Mouse (Mus musculus): ENCODE results near the gene Syncrip. TPM values are rescaled to one million over a fixed set of nuclear protein-coding genes. Genes with fewer than 3 reads are reported as not detected.

Gene Syncrip
- total and polyA plus RNA-seq, 3 experiments, result 125 to 162 (median 153) TPM

- DNase-seq (ENCODE audit: low read depth, low spot score), result no peak
- Histone ChIP-seq H3K4me1 (ENCODE audit: control insufficient read depth in 1 of 2, insufficient read depth in 2 of 2, low read length in 2 of 2) (0 out of 4 replicates have a peak, but pooled peaks cover 0 to 2% of the 10 kb centered on the region in 2 experiments), H3K9me3 (replicated peaks; ENCODE audit: insufficient read depth, low read length) (no peaks in the 10 kb centered on the region), H3K4me3 (ENCODE audit: control insufficient read depth in 1 of 2, insufficient read depth in 1 of 2, low read depth in 2 of 2, low read length in 2 of 2) (no peak overlapping the region), H3K27ac (ENCODE audit: control insufficient read depth, low read depth, low read length) (no peak overlapping the region), H3K9ac (ENCODE audit: control insufficient read depth, low read depth, low read length, poor library complexity, severe bottlenecking) (no peak overlapping the region), H3K27me3 (ENCODE audit: control insufficient read depth in 1 of 2, insufficient read depth in 2 of 2, low read length in 2 of 2) (peaks cover 7 to 14% of the 10 kb centered on the region in 2 experiments), H3K36me3 (ENCODE audit: control insufficient read depth in 1 of 2, insufficient read depth in 2 of 2, low read length in 2 of 2) (no peaks in the 10 kb centered on the region), H3K79me2 (ENCODE audit: control insufficient read depth, insufficient read depth, low read length, poor library complexity) (no peaks in the 10 kb centered on the region)
- no peak for TF ChIP-seq KAT2A (conservative IDR thresholded peaks at IDR 0.05; ENCODE audit: low read depth, low read length)
- TF ChIP-seq CTCF (IDR thresholded peaks at IDR 0.05 in 2 of 3, conservative IDR thresholded peaks at IDR 0.05 in 1 of 3; ENCODE audit: control insufficient read depth in 1 of 3, insufficient read depth in 1 of 3, low read depth in 2 of 3, low read length in 3 of 3, poor library complexity in 1 of 3, severe bottlenecking in 1 of 3), result no peak
- no peak for TF ChIP-seq ZKSCAN1 (IDR thresholded peaks at IDR 0.05; ENCODE audit: low read depth, low read length)
- TF ChIP-seq MAZ (IDR thresholded peaks at IDR 0.05; ENCODE audit: low read depth, low read length), result no peak
- no peak for TF ChIP-seq ZC3H11A (IDR thresholded peaks at IDR 0.05; ENCODE audit: low read depth, low read length)
- no peak for TF ChIP-seq RCOR1 (IDR thresholded peaks at IDR 0.05; ENCODE audit: low read depth, low read length)
- TF ChIP-seq ZMIZ1 (IDR thresholded peaks at IDR 0.05; ENCODE audit: low read depth, low read length), result no peak
- no peak for TF ChIP-seq MYC (IDR thresholded peaks at IDR 0.05; ENCODE audit: low read depth, low read length)
- no peak for TF ChIP-seq ETS1 (IDR thresholded peaks at IDR 0.05; ENCODE audit: low read depth, low read length)
- TF ChIP-seq NELFE (IDR thresholded peaks at IDR 0.05; ENCODE audit: low read depth, low read length), result no peak
- no peak for TF ChIP-seq E2F4 (IDR thresholded peaks at IDR 0.05; ENCODE audit: borderline replicate concordance, low read depth, low read length)
- no peak for TF ChIP-seq TBP (IDR thresholded peaks at IDR 0.05; ENCODE audit: low read depth, low read length)
- no peak for TF ChIP-seq HCFC1 (IDR thresholded peaks at IDR 0.05; ENCODE audit: low read depth, low read length)
- no peak for TF ChIP-seq GATA1 (IDR thresholded peaks at IDR 0.05; ENCODE audit: low read depth, low read length)
- TF ChIP-seq POLR2A (IDR thresholded peaks at IDR 0.05; ENCODE audit: control insufficient read depth in 1 of 2, insufficient read depth in 1 of 2, low read depth in 1 of 2, low read length in 2 of 2, poor library complexity in 1 of 2), result no peak
- TF ChIP-seq SMC3 (IDR thresholded peaks at IDR 0.05; ENCODE audit: low read depth, low read length), result no peak
Observed at GRCm38 (mm10) chr9:88501846-88502245, 19.5 kb upstream of the Syncrip start.

DNA sequence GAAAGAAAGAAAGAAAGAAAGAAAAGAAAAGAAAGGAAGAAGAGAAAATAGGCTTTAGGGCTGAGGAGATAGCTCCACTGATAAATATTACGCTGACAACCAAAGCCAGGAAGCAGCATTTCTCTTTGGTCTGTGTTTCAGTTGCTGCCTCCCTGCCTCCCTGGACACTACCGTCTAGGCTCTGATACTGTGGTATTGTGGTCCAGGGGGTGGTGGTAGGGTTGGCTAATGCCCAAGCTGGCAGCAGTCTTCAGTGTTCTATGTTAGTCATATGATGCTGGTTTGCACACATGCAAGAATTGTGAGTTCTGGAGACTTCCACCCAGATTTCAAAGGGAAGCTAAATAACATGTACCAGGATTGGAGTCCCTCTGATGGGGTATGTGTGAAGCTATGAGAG lies 17.7 kb upstream of the Syncrip start:
- Histone ChIP-seq H3K9ac (ENCODE audit: control insufficient read depth, low read depth, low read length, poor library complexity, severe bottlenecking) (no peak overlapping the region), H3K4me1 (ENCODE audit: control insufficient read depth in 1 of 2, insufficient read depth in 2 of 2, low read length in 2 of 2) (0 out of 4 replicates have a peak, but pooled peaks cover 0 to 2% of the 10 kb centered on the region in 2 experiments), H3K79me2 (ENCODE audit: control insufficient read depth, insufficient read depth, low read length, poor library complexity) (no peaks in the 10 kb centered on the region), H3K27me3 (ENCODE audit: control insufficient read depth in 1 of 2, insufficient read depth in 2 of 2, low read length in 2 of 2) (peaks cover 15% of the 10 kb centered on the region in 2 experiments), H3K27ac (ENCODE audit: control insufficient read depth, low read depth, low read length) (no peak overlapping the region), H3K9me3 (replicated peaks; ENCODE audit: insufficient read depth, low read length) (no peaks in the 10 kb centered on the region), H3K36me3 (ENCODE audit: control insufficient read depth in 1 of 2, insufficient read depth in 2 of 2, low read length in 2 of 2) (no peaks in the 10 kb centered on the region), H3K4me3 (ENCODE audit: control insufficient read depth in 1 of 2, insufficient read depth in 1 of 2, low read depth in 2 of 2, low read length in 2 of 2) (no peak overlapping the region)
- TF ChIP-seq POLR2AphosphoS5 (IDR thresholded peaks at IDR 0.05; ENCODE audit: borderline replicate concordance, low read depth, low read length), result no peak
- TF ChIP-seq USF1 (IDR thresholded peaks at IDR 0.05; ENCODE audit: low read depth, low read length), result peak; percentile 59
- TF ChIP-seq MAFK (IDR thresholded peaks at IDR 0.05; ENCODE audit: borderline replicate concordance, low read depth, low read length), result no peak
- no peak for TF ChIP-seq POLR2AphosphoS2 (IDR thresholded peaks at IDR 0.05; ENCODE audit: low read length)
- no peak for TF ChIP-seq EP300 (IDR thresholded peaks at IDR 0.05; ENCODE audit: low read depth in 1 of 2, low read length in 2 of 2)
- TF ChIP-seq GABPA (IDR thresholded peaks at IDR 0.05; ENCODE audit: low read depth, low read length), result no peak
- DNase-seq (ENCODE audit: low read depth, low spot score), result no peak

Measured in MEL (cell line).